Mouse (Mus musculus) heart, embryonic 12.5 days (tissue): ENCODE measurements at regions not wholly inside any gene's neighbourhood (a gene's known extent, or its start where the extent isn't known, plus 50 kb on each side); places are given as distances from the start of the nearest gene placed in this dataset.

Experiments used
- ATAC-seq: fragments of 200-750 bp; cut with Nextera tagmentation; 2 replicates; pipeline ENCODE4 v1.8.0; 2017; ENCODE audit warnings: moderate TSS enrichment, moderate library complexity; ENCODE audit not compliant: insufficient number of reproducible peaks, low FRiP score
- H3K27ac ChIP-seq: fragments of 300-500 bp; sonication (generic); 2 replicates; pipeline ENCODE4 v1.5.1; 2016; ENCODE audit warnings: mild to moderate bottlenecking, moderate library complexity; ENCODE audit not compliant: poor library complexity, severe bottlenecking
- H3K27me3 ChIP-seq: fragments of 300-500 bp; sonication (generic); replicated peaks from 2 replicates; pipeline ENCODE4 v1.6.1; 2016; ENCODE audit warnings: mild to moderate bottlenecking, moderate library complexity
- H3K36me3 ChIP-seq: fragments of 300-500 bp; sonication (generic); 2 replicates; pipeline ENCODE4 v1.6.1; 2016; ENCODE audit warnings: mild to moderate bottlenecking, moderate library complexity
- H3K4me1 ChIP-seq: fragments of 300-500 bp; sonication (generic); replicated peaks from 2 replicates; pipeline ENCODE4 v1.6.1; 2016; ENCODE audit warnings: mild to moderate bottlenecking
- H3K4me2 ChIP-seq: fragments of 300-500 bp; sonication (generic); 2 replicates; pipeline ENCODE4 v1.6.1; 2016; ENCODE audit warnings: mild to moderate bottlenecking, moderate library complexity
- H3K4me3 ChIP-seq: fragments of 300-500 bp; sonication (generic); 2 replicates; pipeline ENCODE4 v1.5.1; 2016; ENCODE audit warnings: mild to moderate bottlenecking
- H3K9ac ChIP-seq: fragments of 300-500 bp; sonication (generic); 2 replicates; pipeline ENCODE4 v1.6.1; 2016; ENCODE audit warnings: mild to moderate bottlenecking, moderate library complexity
- H3K9me3 ChIP-seq: fragments of 300-500 bp; sonication (generic); replicated peaks from 2 replicates; pipeline ENCODE4 v1.6.1; 2016; ENCODE audit warnings: mild to moderate bottlenecking, moderate library complexity
- WGBS: fragments of 180-500 bp; shearing (Covaris S2); methylation state at CpG from one replicate; pipeline ENCODE4 v1.1.7; 2016; 5-methylcytosine and 5-hydroxymethylcytosine counted together

DNA sequence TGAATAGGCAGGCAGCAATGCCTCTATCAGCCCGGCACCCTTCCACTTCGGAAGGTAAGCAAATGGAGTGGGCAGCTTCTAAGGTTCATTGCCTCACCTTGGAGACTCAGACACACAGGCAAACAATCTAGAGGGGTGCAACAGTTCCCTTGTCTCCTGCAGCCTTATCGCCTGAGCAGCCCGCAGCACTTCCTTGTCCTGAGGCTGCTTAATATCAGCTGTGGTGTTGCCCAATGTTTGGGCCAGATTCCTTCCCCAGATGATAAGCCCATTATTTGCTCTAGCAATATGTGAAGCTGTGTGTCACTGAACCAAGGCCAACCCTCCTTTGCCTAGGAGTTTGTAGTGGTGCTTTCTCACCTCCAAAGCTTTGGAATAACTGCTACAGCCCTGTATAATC is 58.8 kb upstream of the Gpr141 start:
- no peaks in the 10 kb centered on the region for H3K9me3 ChIP-seq
- H3K4me2 ChIP-seq: no peak overlapping the region
- WGBS: 39% methylated on average over 4 of the region's 4 CpGs
- no peak overlapping the region for H3K9ac ChIP-seq
- H3K4me1 ChIP-seq: 0 out of 2 replicates have a peak, but pooled peaks cover 4% of the 10 kb centered on the region
- peak; percentile 63; the same call in 1 of the 2 replicates for ATAC-seq
- 0 out of 2 replicates have a peak overlapping the region, but pooled peaks have one; percentile 16 for H3K27ac ChIP-seq
- H3K27me3 ChIP-seq: no peaks in the 10 kb centered on the region
- H3K4me3 ChIP-seq: no peak overlapping the region
- H3K36me3 ChIP-seq: no peaks in the 10 kb centered on the region

GRCm38 (mm10) chr13:19881772-19882171 is 57.7 kb upstream of the Gpr141 start:
- H3K9me3 ChIP-seq: no peaks in the 10 kb centered on the region
- WGBS: 72% methylated on average over 5 of the region's 5 CpGs
- no peaks in the 10 kb centered on the region for H3K36me3 ChIP-seq
- no peak overlapping the region for H3K4me3 ChIP-seq
- ATAC-seq: no peak
- no peaks in the 10 kb centered on the region for H3K27me3 ChIP-seq
- 0 out of 2 replicates have a peak, but pooled peaks cover 4% of the 10 kb centered on the region for H3K4me1 ChIP-seq
- H3K27ac ChIP-seq: no peak overlapping the region
- no peak overlapping the region for H3K9ac ChIP-seq
- H3K4me2 ChIP-seq: no peak overlapping the region

DNA sequence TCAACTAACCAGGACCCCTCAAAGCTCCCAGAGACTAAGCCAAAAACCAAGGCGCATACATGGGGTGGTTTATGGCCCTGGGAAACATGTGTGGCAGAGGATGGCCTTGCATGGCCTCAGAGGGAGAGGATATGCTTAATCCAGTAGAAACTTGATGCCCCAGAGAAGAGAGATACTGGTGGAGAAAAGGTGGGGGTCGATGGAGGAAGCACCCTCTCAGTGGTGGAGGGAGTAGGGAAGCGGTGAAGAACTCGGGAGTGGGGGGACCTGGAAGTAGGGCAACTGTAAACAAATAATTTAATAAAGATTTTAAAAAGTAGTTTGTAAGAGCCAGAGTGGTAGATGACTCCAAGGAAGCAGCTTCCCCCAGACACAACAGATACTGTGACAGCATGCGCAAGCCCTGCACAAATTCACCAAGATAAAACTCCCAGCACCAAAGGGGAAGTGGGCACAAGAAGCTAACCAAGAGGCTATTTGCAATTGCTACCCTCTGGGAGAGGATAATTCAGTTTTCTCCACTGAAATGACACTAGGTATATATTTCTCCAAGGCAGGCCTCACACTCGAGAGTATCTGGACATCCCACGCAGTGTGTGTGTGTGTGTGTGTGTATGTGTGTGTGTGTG is 50.7 kb upstream of the Gpr141 start:
- 78% methylated on average over 7 of the region's 7 CpGs for WGBS
- no peak overlapping the region for H3K9ac ChIP-seq
- no peaks in the 10 kb centered on the region for H3K4me1 ChIP-seq
- H3K27me3 ChIP-seq: no peaks in the 10 kb centered on the region
- no peak overlapping the region for H3K27ac ChIP-seq
- H3K4me3 ChIP-seq: no peak overlapping the region
- 0 out of 2 replicates have a peak, but pooled peaks cover 3% of the 10 kb centered on the region for H3K9me3 ChIP-seq
- no peak for ATAC-seq
- no peak overlapping the region for H3K4me2 ChIP-seq
- H3K36me3 ChIP-seq: no peaks in the 10 kb centered on the region
